Mouse (Mus musculus) ZHBTc4 (cell line): ENCODE results near the gene Hmcn1.

ENCODE experiments used
- DNase-seq: peaks from one replicate; pipeline ENCODE4 v3.0.0-alpha.2; 2011; ENCODE audit warnings: low read depth, low spot score

Gene Hmcn1

GRCm38 (mm10) chr1:150992711-150993161, 499 bp downstream of the Hmcn1 start:
- no peak for DNase-seq

- no peak for DNase-seq
These were observed 1.3 kb downstream of the Hmcn1 start for GRCm38 (mm10) chr1:150991745-150992554.

- DNase-seq = no peak
These were observed 8.3 kb downstream of the Hmcn1 start for GRCm38 (mm10) chr1:150984888-150985287.

- no peak for DNase-seq
These were observed 9.1 kb downstream of the Hmcn1 start for GRCm38 (mm10) chr1:150984092-150984503.

- DNase-seq = no peak
These were observed 14.6 kb downstream of the Hmcn1 start for GRCm38 (mm10) chr1:150978651-150979050.

- DNase-seq = no peak
These were observed 17.0 kb downstream of the Hmcn1 start for GRCm38 (mm10) chr1:150976263-150976662.

GRCm38 (mm10) chr1:150959486-150960074, 33.7 kb downstream of the Hmcn1 start:
- no peak for DNase-seq

- DNase-seq = no peak
These were observed 42.2 kb downstream of the Hmcn1 start for GRCm38 (mm10) chr1:150951004-150951403.

- no peak for DNase-seq
These were observed 43.2 kb downstream of the Hmcn1 start for GRCm38 (mm10) chr1:150950046-150950445.

- DNase-seq = no peak
These were observed 44.3 kb downstream of the Hmcn1 start for GRCm38 (mm10) chr1:150948911-150949310.

- DNase-seq = no peak
These were observed 49.6 kb downstream of the Hmcn1 start for GRCm38 (mm10) chr1:150943601-150944000.

GRCm38 (mm10) chr1:150942143-150942542, 51.1 kb downstream of the Hmcn1 start:
- peak; percentile 13 for DNase-seq

- no peak for DNase-seq
These were observed 56.4 kb downstream of the Hmcn1 start for GRCm38 (mm10) chr1:150936821-150937220.

- no peak for DNase-seq
These were observed 59.6 kb downstream of the Hmcn1 start for GRCm38 (mm10) chr1:150933616-150934015.

GRCm38 (mm10) chr1:150920860-150921259, 72.4 kb downstream of the Hmcn1 start:
- no peak for DNase-seq

GRCm38 (mm10) chr1:150920276-150920675, 73.0 kb downstream of the Hmcn1 start:
- DNase-seq = peak; percentile 68

GRCm38 (mm10) chr1:150914936-150915335, 78.3 kb downstream of the Hmcn1 start:
- DNase-seq = no peak

- DNase-seq = no peak
These were observed 79.6 kb downstream of the Hmcn1 start for GRCm38 (mm10) chr1:150913586-150914136.

GRCm38 (mm10) chr1:150909642-150910041, 83.6 kb downstream of the Hmcn1 start:
- no peak for DNase-seq

GRCm38 (mm10) chr1:150893677-150894188, 99.5 kb downstream of the Hmcn1 start:
- no peak for DNase-seq

- DNase-seq = no peak
These were observed 103.2 kb downstream of the Hmcn1 start for GRCm38 (mm10) chr1:150890017-150890416.

GRCm38 (mm10) chr1:150886267-150886666, 107.0 kb downstream of the Hmcn1 start:
- DNase-seq = no peak
